Mouse (Mus musculus) heart, postnatal 4 days (tissue): ENCODE data around the gene Ccdc58. TPM values are rescaled to one million over a fixed set of nuclear protein-coding genes. Genes with fewer than 3 reads are reported as not detected.
"Not testable (repeated sequence)": the region's sequence is repeated elsewhere in the genome, so short reads cannot be mapped to it uniquely, and the experiment has no call there.

Experiments
- DNase-seq: peaks from one replicate; pipeline ENCODE4 v3.0.0; 2021
- total RNA-seq, 2 experiments: library from RNA; stranded (reverse); gene quantifications; 2 replicates each; pipeline ENCODE4 v1.2.3; 2021

Ccdc58 gene
- 10 to 100 TPM; 57.1 to 59.1 TPM for total RNA-seq

- DNase-seq: peak; percentile 95
Measured at GRCm38 (mm10) chr16:36071450-36072379, at the start of gene Ccdc58, which contains the start of gene Fam162a. TSS of gene Ccdc58 (plus strand) at chr16:36071685. TSS of gene Fam162a (minus strand) at chr16:36071594.

- DNase-seq: not testable (repeated sequence)
Measured at GRCm38 (mm10) chr16:36028120-36028519, 43.4 kb upstream of the Ccdc58 start.

- DNase-seq: peak; percentile 90
Measured at GRCm38 (mm10) chr16:36040640-36041624, 30.6 kb upstream of the Ccdc58 start, which contains the start of gene Wdr5b. TSS of gene Wdr5b (plus strand) at chr16:36041190.

GRCm38 (mm10) chr16:36041625-36042020 is 29.9 kb upstream of the Ccdc58 start:
- DNase-seq: no peak

- no peak for DNase-seq
Measured at GRCm38 (mm10) chr16:36043073-36043472, 28.4 kb upstream of the Ccdc58 start.

GRCm38 (mm10) chr16:36043964-36044363 is 27.5 kb upstream of the Ccdc58 start:
- DNase-seq: no peak

- DNase-seq: no peak
Measured at GRCm38 (mm10) chr16:36047538-36047937, 23.9 kb upstream of the Ccdc58 start.

- no peak for DNase-seq
Measured at GRCm38 (mm10) chr16:36051491-36051890, 20.0 kb upstream of the Ccdc58 start.

GRCm38 (mm10) chr16:36053524-36054275 is 17.8 kb upstream of the Ccdc58 start:
- peak; percentile 61 for DNase-seq

GRCm38 (mm10) chr16:36054920-36055319 is 16.6 kb upstream of the Ccdc58 start:
- DNase-seq: no peak

- no peak for DNase-seq
Measured at GRCm38 (mm10) chr16:36056416-36056815, 15.1 kb upstream of the Ccdc58 start.

- DNase-seq: no peak
Measured at GRCm38 (mm10) chr16:36057933-36058475, 13.5 kb upstream of the Ccdc58 start.

- not testable (repeated sequence) for DNase-seq
Measured at GRCm38 (mm10) chr16:36062534-36062933, 9.0 kb upstream of the Ccdc58 start.

- no peak for DNase-seq
Measured at GRCm38 (mm10) chr16:36063315-36063714, 8.2 kb upstream of the Ccdc58 start.

- DNase-seq: no peak
Measured at GRCm38 (mm10) chr16:36064904-36065303, 6.6 kb upstream of the Ccdc58 start.

GRCm38 (mm10) chr16:36067694-36068093 is 3.8 kb upstream of the Ccdc58 start:
- no peak for DNase-seq

- no peak for DNase-seq
Measured at GRCm38 (mm10) chr16:36068356-36068755, 3.1 kb upstream of the Ccdc58 start.

- no peak for DNase-seq
Measured at GRCm38 (mm10) chr16:36069819-36070575, 1.5 kb upstream of the Ccdc58 start.

- no peak for DNase-seq
Measured at GRCm38 (mm10) chr16:36071071-36071449, 425 bp upstream of the Ccdc58 start.

GRCm38 (mm10) chr16:36072410-36073011 is 1.0 kb downstream of the Ccdc58 start:
- no peak for DNase-seq
